Mouse (Mus musculus): ENCODE results near the gene Micu2.

Gene Micu2

GRCm38 (mm10) chr14:57896088-57896871 is 102.8 kb downstream of the Micu2 start:
- in situ Hi-C loops (cut with MboI, MseI): loop anchor here in 1 of 2 experiments (5.0 kb wide), 1 partner anchor 99 kb away; the partner anchor contains the start of gene Sap18

- in situ Hi-C loops (cut with MboI, MseI): no loop called here
Observed at GRCm38 (mm10) chr14:57894346-57894745, 104.7 kb downstream of the Micu2 start.

- in situ Hi-C loops (cut with MboI, MseI): no loop called here
Observed at GRCm38 (mm10) chr14:57892961-57893360, 106.1 kb downstream of the Micu2 start.

GRCm38 (mm10) chr14:57890011-57890842 is 108.8 kb downstream of the Micu2 start, which contains the start of gene Zdhhc20:
Gene Zdhhc20, minus strand, starts transcription at chr14:57890276.
- in situ Hi-C loops (cut with MboI, MseI): no loop called here

GRCm38 (mm10) chr14:57889541-57890010 is 109.5 kb downstream of the Micu2 start:
- in situ Hi-C loops (cut with MboI, MseI): no loop called here

GRCm38 (mm10) chr14:57887171-57887570 is 111.9 kb downstream of the Micu2 start:
- in situ Hi-C loops (cut with MboI, MseI): no loop called here

GRCm38 (mm10) chr14:57886032-57886431 is 113.0 kb downstream of the Micu2 start:
- in situ Hi-C loops (cut with MboI, MseI): no loop called here

- in situ Hi-C loops (cut with MboI, MseI): no loop called here
Observed at GRCm38 (mm10) chr14:57883341-57883740, 115.7 kb downstream of the Micu2 start.

- in situ Hi-C loops (cut with MboI, MseI): no loop called here
Observed at GRCm38 (mm10) chr14:57882720-57883119, 116.3 kb downstream of the Micu2 start.

GRCm38 (mm10) chr14:57881793-57882192 is 117.3 kb downstream of the Micu2 start:
- in situ Hi-C loops (cut with MboI, MseI): no loop called here

GRCm38 (mm10) chr14:57881074-57881473 is 118.0 kb downstream of the Micu2 start:
- in situ Hi-C loops (cut with MboI, MseI): no loop called here

- in situ Hi-C loops (cut with MboI, MseI): loop anchor here in 1 of 2 experiments (10.0 kb wide), 2 partner anchors 57 to 1557 kb away; no protein-coding TSS in a partner anchor
Observed at GRCm38 (mm10) chr14:57877921-57878320, 121.1 kb downstream of the Micu2 start.

GRCm38 (mm10) chr14:57866676-57867276 is 132.3 kb downstream of the Micu2 start:
- in situ Hi-C loops (cut with MboI, MseI): no loop called here
